Mouse (Mus musculus) midbrain, embryonic 14.5 days (tissue): ENCODE results near the gene Nhs. TPM values are rescaled to one million over a fixed set of nuclear protein-coding genes. Genes with fewer than 3 reads are reported as not detected.
A peak's percentile ranks its signal among the peaks of the same experiment; 100 is the strongest.

Source experiments
- ATAC-seq: fragments of 200-750 bp; cut with Nextera tagmentation; 2 replicates; pipeline ENCODE4 v1.8.0; 2017; ENCODE audit warnings: moderate number of reproducible peaks, moderate library complexity; ENCODE audit not compliant: low FRiP score, low TSS enrichment
- DNase-seq: peaks from one replicate; pipeline ENCODE4 v3.0.0-alpha.2; 2015
- H3K27ac ChIP-seq: fragments of 300-500 bp; sonication (generic); replicated peaks from 2 replicates; pipeline ENCODE4 v1.5.1; 2014; ENCODE audit warnings: mild to moderate bottlenecking, low read depth, low read length, moderate library complexity
- H3K27me3 ChIP-seq: fragments of 300-500 bp; sonication (generic); 2 replicates; pipeline ENCODE4 v1.6.1; 2014; ENCODE audit warnings: low read length, control low read depth, mixed read lengths; ENCODE audit not compliant: control insufficient read depth, insufficient read depth
- H3K36me3 ChIP-seq: fragments of 300-500 bp; sonication (generic); 2 replicates; pipeline ENCODE4 v1.6.1; 2014; ENCODE audit warnings: low read length, control low read depth; ENCODE audit not compliant: control insufficient read depth, insufficient read depth
- H3K4me1 ChIP-seq: fragments of 300-500 bp; sonication (generic); 2 replicates; pipeline ENCODE4 v1.6.1; 2014; ENCODE audit warnings: mild to moderate bottlenecking, antibody characterized with exemption, low read length, control low read depth; ENCODE audit not compliant: control insufficient read depth, insufficient read depth
- H3K4me2 ChIP-seq: fragments of 300-500 bp; sonication (generic); 2 replicates; pipeline ENCODE4 v1.6.1; 2014; ENCODE audit warnings: mild to moderate bottlenecking, low read length, moderate library complexity
- H3K4me3 ChIP-seq: fragments of 300-500 bp; sonication (generic); replicated peaks from 2 replicates; pipeline ENCODE4 v1.5.1; 2014; ENCODE audit warnings: low read depth, low read length
- H3K9ac ChIP-seq: fragments of 300-500 bp; sonication (generic); replicated peaks from 2 replicates; pipeline ENCODE4 v1.6.1; 2014; ENCODE audit warnings: mild to moderate bottlenecking, low read length, moderate library complexity
- H3K9me3 ChIP-seq: fragments of 300-500 bp; sonication (generic); 2 replicates; pipeline ENCODE4 v1.6.1; 2016; ENCODE audit warnings: low read length, control low read depth, mixed read lengths; ENCODE audit not compliant: control insufficient read depth
- WGBS: fragments of 180-500 bp; shearing (Covaris S2); extraction: QIAGEN DNeasy Blood & Tissue Kit; methylation state at CpG from one replicate; pipeline ENCODE4 v1.1.7; 2014; 5-methylcytosine and 5-hydroxymethylcytosine counted together
- polyA plus RNA-seq: library from polyadenylated mRNA; unstranded; fragments of >200 nt; fragmentation: Nextera tagmentation; extraction: Ambion mirVana; gene quantifications from 2 replicates; pipeline ENCODE4 v1.2.1, GENCODE M21; 2014

The Nhs gene
- polyA plus RNA-seq, 1 experiment from 2014 or later: 3.7 TPM

DNA sequence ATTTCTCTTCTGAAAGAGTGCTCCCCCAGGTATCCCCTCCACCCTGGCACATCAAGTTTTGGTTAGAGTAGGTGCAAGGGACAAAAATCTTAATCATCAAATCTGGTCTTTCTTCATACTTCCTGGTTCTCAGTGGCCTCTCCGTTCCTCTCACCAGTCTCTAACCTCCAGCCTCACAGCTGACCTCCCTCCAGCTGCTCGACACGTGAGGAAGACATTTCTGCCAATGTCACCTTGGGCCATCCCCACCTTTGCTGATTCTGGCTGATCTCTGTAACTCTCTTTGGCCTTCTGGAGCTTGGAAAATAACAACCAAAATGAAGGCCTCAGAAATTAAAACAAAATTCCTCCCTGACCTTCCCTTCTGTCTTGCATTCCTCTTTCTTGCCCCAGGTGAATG lies 160.7 kb downstream of the Nhs start:
- Histone ChIP-seq H3K27ac (no peak overlapping the region), H3K4me2 (no peak overlapping the region), H3K27me3 (peaks cover 3% of the 10 kb centered on the region; the same call in 1 of the 2 replicates), H3K4me3 (no peak overlapping the region), H3K4me1 (no peaks in the 10 kb centered on the region), H3K9me3 (no peaks in the 10 kb centered on the region), H3K9ac (no peak overlapping the region), H3K36me3 (no peaks in the 10 kb centered on the region)
- no peak for ATAC-seq
- DNase-seq: no peak
- WGBS: 71% methylated on average over 3 of the region's 3 CpGs

- 30% methylated on average over 2 of the region's 2 CpGs for WGBS
- H3K27me3 ChIP-seq: no peaks in the 10 kb centered on the region
Measured at GRCm38 (mm10) chrX:161997170-161997795, 162.2 kb downstream of the Nhs start.

GRCm38 (mm10) chrX:161990171-161990570 lies 169.4 kb downstream of the Nhs start:
- Histone ChIP-seq H3K36me3 (no peaks in the 10 kb centered on the region), H3K4me2 (no peak overlapping the region), H3K4me1 (no peaks in the 10 kb centered on the region), H3K9me3 (no peaks in the 10 kb centered on the region), H3K4me3 (no peak overlapping the region), H3K27me3 (0 out of 2 replicates have a peak, but pooled peaks cover 11% of the 10 kb centered on the region), H3K27ac (no peak overlapping the region), H3K9ac (no peak overlapping the region)
- WGBS: 90% methylated on average over 1 of the region's 1 CpGs
- no peak for ATAC-seq
- no peak for DNase-seq

More at GRCm38 (mm10) chrX:161997170-161997795, 162.2 kb downstream of the Nhs start:
- Histone ChIP-seq H3K27ac (peak overlapping the region; percentile 73), H3K9ac (no peak overlapping the region), H3K36me3 (no peaks in the 10 kb centered on the region), H3K4me2 (no peak overlapping the region), H3K9me3 (no peaks in the 10 kb centered on the region), H3K4me3 (no peak overlapping the region), H3K4me1 (no peaks in the 10 kb centered on the region)
- ATAC-seq (peak; percentile 76; the same call in 1 of the 2 replicates), DNase-seq (peak; percentile 56)

- Histone ChIP-seq H3K27ac (no peak overlapping the region), H3K4me3 (no peak overlapping the region), H3K36me3 (no peaks in the 10 kb centered on the region), H3K4me2 (no peak overlapping the region), H3K9me3 (no peaks in the 10 kb centered on the region), H3K9ac (no peak overlapping the region), H3K4me1 (no peaks in the 10 kb centered on the region), H3K27me3 (0 out of 2 replicates have a peak, but pooled peaks cover 11% of the 10 kb centered on the region)
- DNase-seq (no peak), ATAC-seq (no peak)
- 76% methylated on average over 6 of the region's 6 CpGs for WGBS
Measured at GRCm38 (mm10) chrX:161984961-161985360, 174.6 kb downstream of the Nhs start.

GRCm38 (mm10) chrX:161981399-161981798 lies 178.1 kb downstream of the Nhs start:
- Histone ChIP-seq H3K9ac (no peak overlapping the region), H3K4me1 (no peaks in the 10 kb centered on the region), H3K9me3 (no peaks in the 10 kb centered on the region), H3K4me3 (no peak overlapping the region), H3K4me2 (no peak overlapping the region), H3K36me3 (no peaks in the 10 kb centered on the region), H3K27ac (no peak overlapping the region), H3K27me3 (0 out of 2 replicates have a peak, but pooled peaks cover 14% of the 10 kb centered on the region)
- 85% methylated on average over 6 of the region's 6 CpGs for WGBS
- ATAC-seq: no peak
- DNase-seq: no peak

DNA sequence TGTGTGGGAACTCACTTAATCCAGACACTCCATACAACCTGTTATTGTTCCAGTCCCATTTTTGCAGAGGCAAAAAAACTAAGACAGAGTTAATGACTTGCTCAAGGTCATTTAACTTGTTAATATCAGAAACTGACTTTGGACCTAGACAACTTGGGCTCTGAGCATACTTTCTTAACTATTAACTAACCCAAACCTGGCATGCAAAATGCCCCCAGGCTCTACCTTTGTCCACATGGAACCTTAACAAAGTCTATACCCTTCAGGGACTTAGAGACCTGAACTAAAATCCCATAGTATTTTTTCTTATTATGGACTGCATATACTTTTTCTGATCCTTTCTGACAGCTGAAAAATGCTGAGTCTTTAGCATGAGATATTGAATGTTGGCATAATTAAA lies 179.6 kb downstream of the Nhs start:
- Histone ChIP-seq H3K27ac (no peak overlapping the region), H3K4me3 (no peak overlapping the region), H3K9me3 (no peaks in the 10 kb centered on the region), H3K27me3 (0 out of 2 replicates have a peak, but pooled peaks cover 12% of the 10 kb centered on the region), H3K9ac (no peak overlapping the region), H3K36me3 (no peaks in the 10 kb centered on the region), H3K4me2 (no peak overlapping the region), H3K4me1 (no peaks in the 10 kb centered on the region)
- ATAC-seq (no peak), DNase-seq (no peak)

DNA sequence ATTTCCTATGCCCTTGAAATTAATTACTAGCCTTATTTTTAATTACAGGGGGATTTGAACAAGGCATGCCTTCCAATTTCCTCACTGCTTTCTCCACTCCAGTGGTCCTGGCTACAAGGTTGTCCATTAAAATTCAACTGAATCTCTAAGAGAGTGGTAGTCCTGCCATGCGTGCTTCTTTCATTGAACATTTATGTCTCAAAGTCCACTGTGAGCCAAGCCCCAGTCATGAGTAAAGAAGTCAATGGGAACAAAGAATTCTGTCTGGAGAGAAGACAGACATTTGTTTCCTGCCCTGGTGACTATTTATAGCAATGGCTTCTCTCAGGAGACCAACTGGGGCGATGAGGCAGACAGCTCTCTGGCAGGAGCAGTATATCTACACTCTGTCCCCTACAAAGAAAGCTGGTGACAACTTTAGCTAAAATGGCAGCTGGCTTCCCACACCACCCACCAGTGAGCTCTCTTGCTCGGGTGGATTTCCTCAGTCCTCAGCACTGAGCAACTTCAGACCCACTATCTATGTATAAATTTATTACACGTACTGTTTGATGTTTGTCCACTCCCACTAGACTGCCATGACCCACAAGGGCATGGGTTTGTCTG lies 182.2 kb downstream of the Nhs start:
- Histone ChIP-seq H3K4me2 (no peak overlapping the region), H3K27ac (no peak overlapping the region), H3K9ac (no peak overlapping the region), H3K36me3 (no peaks in the 10 kb centered on the region), H3K9me3 (no peaks in the 10 kb centered on the region), H3K27me3 (0 out of 2 replicates have a peak, but pooled peaks cover 7% of the 10 kb centered on the region), H3K4me3 (no peak overlapping the region), H3K4me1 (no peaks in the 10 kb centered on the region)
- ATAC-seq: no peak
- no peak for DNase-seq
- WGBS: 68% methylated on average over 4 of the region's 4 CpGs

GRCm38 (mm10) chrX:161976376-161976775 lies 183.2 kb downstream of the Nhs start:
- 0 out of 2 replicates have a peak, but pooled peaks cover 7% of the 10 kb centered on the region for H3K27me3 ChIP-seq
- no peak overlapping the region for H3K27ac ChIP-seq
- no peak overlapping the region for H3K4me2 ChIP-seq
- DNase-seq: no peak
- H3K4me1 ChIP-seq: no peaks in the 10 kb centered on the region
- 52% methylated on average over 2 of the region's 2 CpGs for WGBS
- H3K36me3 ChIP-seq: no peaks in the 10 kb centered on the region
- H3K4me3 ChIP-seq: no peak overlapping the region
- no peak overlapping the region for H3K9ac ChIP-seq
- no peak for ATAC-seq
- no peaks in the 10 kb centered on the region for H3K9me3 ChIP-seq

GRCm38 (mm10) chrX:161973572-161973971 lies 186.0 kb downstream of the Nhs start:
- ATAC-seq: no peak
- 0 out of 2 replicates have a peak, but pooled peaks cover 7% of the 10 kb centered on the region for H3K27me3 ChIP-seq
- 49% methylated on average over 3 of the region's 3 CpGs for WGBS

More at GRCm38 (mm10) chrX:161973572-161973971, 186.0 kb downstream of the Nhs start:
- Histone ChIP-seq H3K4me3 (no peak overlapping the region), H3K27ac (no peak overlapping the region), H3K36me3 (no peaks in the 10 kb centered on the region), H3K9me3 (no peaks in the 10 kb centered on the region), H3K4me1 (no peaks in the 10 kb centered on the region), H3K4me2 (no peak overlapping the region), H3K9ac (no peak overlapping the region)
- DNase-seq: no peak
